Mouse (Mus musculus) lung, postnatal 0 days (tissue): ENCODE measurements at regions not wholly inside any gene's neighbourhood (a gene's known extent, or its start where the extent isn't known, plus 50 kb on each side); places are given as distances from the start of the nearest gene placed in this dataset.
A peak's percentile ranks its signal among the peaks of the same experiment; 100 is the strongest.

Source experiments
- ATAC-seq: fragments of 200-750 bp; cut with Nextera tagmentation; 2 replicates; pipeline ENCODE4 v1.8.0; 2017; ENCODE audit warnings: moderate library complexity
- DNase-seq: peaks from one replicate; pipeline ENCODE4 v3.0.0-alpha.2; 2016; ENCODE audit warnings: low spot score
- H3K27ac ChIP-seq: fragments of 300-500 bp; sonication (generic); 2 replicates; pipeline ENCODE4 v1.5.1; 2014; ENCODE audit warnings: antibody characterized with exemption, mild to moderate bottlenecking, low read length, mixed read lengths
- H3K27me3 ChIP-seq: fragments of 300-500 bp; sonication (generic); replicated peaks from 2 replicates; pipeline ENCODE4 v1.6.1; 2014; ENCODE audit warnings: low read length, mixed read lengths; ENCODE audit not compliant: insufficient read depth
- H3K36me3 ChIP-seq: fragments of 300-500 bp; sonication (generic); 2 replicates; pipeline ENCODE4 v1.6.1; 2014; ENCODE audit warnings: low read length, mixed read lengths; ENCODE audit not compliant: insufficient read depth
- H3K4me1 ChIP-seq: fragments of 300-500 bp; sonication (generic); 2 replicates; pipeline ENCODE4 v1.6.1; 2014; ENCODE audit warnings: antibody characterized with exemption, low read depth, low read length, mixed read lengths; ENCODE audit not compliant: insufficient read depth
- H3K4me2 ChIP-seq: fragments of 300-500 bp; sonication (generic); replicated peaks from 2 replicates; pipeline ENCODE4 v1.6.1; 2014; ENCODE audit warnings: low read depth, mild to moderate bottlenecking, low read length, moderate library complexity, mixed read lengths
- H3K4me3 ChIP-seq: fragments of 300-500 bp; sonication (generic); 2 replicates; pipeline ENCODE4 v1.5.1; 2014; ENCODE audit warnings: low read depth, low read length
- H3K9ac ChIP-seq: fragments of 300-500 bp; sonication (generic); replicated peaks from 2 replicates; pipeline ENCODE4 v1.6.1; 2014; ENCODE audit warnings: low read depth, mild to moderate bottlenecking
- H3K9me3 ChIP-seq: fragments of 300-500 bp; sonication (generic); 2 replicates; pipeline ENCODE4 v1.6.1; 2016; ENCODE audit warnings: low read length, mixed read lengths
- CTCF ChIP-seq: IDR thresholded peaks from 2 replicates; pipeline ENCODE4 v1.5.1; 2016; ENCODE audit warnings: antibody characterized with exemption, mild to moderate bottlenecking
- EP300 ChIP-seq: IDR thresholded peaks from 2 replicates; pipeline ENCODE4 v1.6.1; 2016; ENCODE audit warnings: antibody characterized with exemption, mild to moderate bottlenecking, control low read depth
- WGBS: fragments of 180-500 bp; shearing (Covaris S2); extraction: QIAGEN DNeasy Blood & Tissue Kit; methylation state at CpG from one replicate; pipeline ENCODE4 v1.1.7; 2014; 5-methylcytosine and 5-hydroxymethylcytosine counted together

DNA sequence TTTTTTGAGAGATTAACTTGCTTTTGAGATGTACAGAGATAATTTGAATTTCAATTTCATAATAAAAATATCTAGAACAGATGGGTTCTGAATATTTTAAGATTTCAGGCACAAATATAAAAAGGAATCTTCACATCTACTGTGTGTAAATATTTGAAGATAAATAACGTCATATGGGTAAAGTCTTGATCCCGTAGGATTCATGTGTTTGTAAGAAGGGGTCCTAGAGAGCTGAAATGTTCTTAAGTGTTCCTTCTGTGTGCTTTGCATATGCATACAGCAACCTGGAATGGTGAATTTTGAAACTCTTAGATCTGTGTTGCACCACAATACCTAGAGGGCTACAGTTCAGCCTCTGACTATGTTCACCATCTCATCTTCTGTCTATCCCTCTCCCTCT, 131.4 kb upstream of the Slc35b3 start:
- ATAC-seq, result no peak
- TF ChIP-seq EP300, result no peak
- TF ChIP-seq CTCF, result no peak
- H3K4me1 ChIP-seq, result no peaks in the 10 kb centered on the region

DNA sequence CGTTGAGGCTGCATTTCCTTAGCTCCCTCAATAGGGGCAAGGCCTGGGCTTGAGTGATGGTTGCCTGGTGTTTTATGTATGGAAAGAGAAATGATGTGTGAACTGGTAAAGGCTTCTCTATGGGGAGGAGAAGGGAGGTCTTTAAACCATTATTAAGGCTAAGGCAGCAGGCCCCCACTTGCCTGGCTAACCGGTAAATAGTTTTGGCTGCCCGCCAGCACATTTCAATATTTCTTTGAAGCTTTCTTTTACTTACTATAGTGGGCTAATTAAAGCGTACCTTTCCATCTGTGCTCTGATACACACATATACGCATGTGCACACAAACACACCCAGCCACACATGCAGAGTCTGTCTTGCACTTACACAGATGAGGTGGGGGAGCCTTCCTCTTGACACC, 123.9 kb upstream of the Slc35b3 start:
- Histone ChIP-seq H3K36me3 (no peaks in the 10 kb centered on the region), H3K9me3 (no peaks in the 10 kb centered on the region), H3K27me3 (no peaks in the 10 kb centered on the region), H3K9ac (no peak overlapping the region), H3K4me3 (no peak overlapping the region), H3K27ac (no peak overlapping the region), H3K4me2 (no peak overlapping the region), H3K4me1 (no peaks in the 10 kb centered on the region)
- DNase-seq, result no peak
- TF ChIP-seq CTCF, result no peak
- TF ChIP-seq EP300, result no peak
- no peak for ATAC-seq
- 69% methylated on average over 5 of the region's 5 CpGs for WGBS

More for the DNA sequence above, 131.4 kb upstream of the Slc35b3 start:
- H3K27me3 ChIP-seq, result no peaks in the 10 kb centered on the region
- DNase-seq, result no peak
- WGBS, result 61% methylated on average over 2 of the region's 2 CpGs
- no peaks in the 10 kb centered on the region for H3K36me3 ChIP-seq
- no peak overlapping the region for H3K4me2 ChIP-seq
- H3K4me3 ChIP-seq, result no peak overlapping the region
- no peaks in the 10 kb centered on the region for H3K9me3 ChIP-seq
- H3K9ac ChIP-seq, result no peak overlapping the region
- no peak overlapping the region for H3K27ac ChIP-seq

GRCm38 (mm10) chr13:39074211-39074610, 113.5 kb upstream of the Slc35b3 start:
- 75% methylated on average over 2 of the region's 2 CpGs for WGBS
- Histone ChIP-seq H3K27ac (no peak overlapping the region), H3K9ac (no peak overlapping the region), H3K4me2 (no peak overlapping the region), H3K9me3 (no peaks in the 10 kb centered on the region), H3K4me3 (no peak overlapping the region), H3K36me3 (no peaks in the 10 kb centered on the region), H3K4me1 (no peaks in the 10 kb centered on the region), H3K27me3 (no peaks in the 10 kb centered on the region)
- DNase-seq (no peak), ATAC-seq (no peak)
- TF ChIP-seq CTCF (no peak), EP300 (no peak)

DNA sequence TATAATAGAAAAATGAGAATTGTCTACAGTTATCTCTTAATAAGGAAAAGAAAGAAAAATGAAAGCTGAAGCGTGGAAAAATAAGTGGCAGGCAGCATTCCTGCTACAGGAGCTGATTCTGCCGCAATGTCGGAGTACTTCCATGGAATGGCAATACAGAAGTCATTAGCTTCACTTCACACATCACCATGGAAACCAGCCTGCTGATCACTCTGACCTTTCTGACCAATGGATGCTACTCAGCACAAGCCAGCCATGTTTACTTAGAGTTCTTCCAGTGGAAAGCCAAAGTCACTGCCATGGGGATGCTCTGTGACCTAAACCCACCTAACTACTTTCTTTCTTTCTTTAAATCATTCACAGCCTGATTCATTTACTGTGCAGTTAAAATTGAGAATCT, 71.6 kb upstream of the Slc35b3 start:
- Histone ChIP-seq H3K4me1 (no peaks in the 10 kb centered on the region), H3K9ac (no peak overlapping the region), H3K9me3 (no peaks in the 10 kb centered on the region), H3K36me3 (no peaks in the 10 kb centered on the region), H3K27ac (no peak overlapping the region), H3K27me3 (no peaks in the 10 kb centered on the region), H3K4me2 (no peak overlapping the region), H3K4me3 (no peak overlapping the region)
- 62% methylated on average over 3 of the region's 3 CpGs for whole genome bisulfite sequencing
- TF ChIP-seq CTCF (no peak), EP300 (no peak)
- no peak for ATAC-seq
- no peak for DNase-seq

DNA sequence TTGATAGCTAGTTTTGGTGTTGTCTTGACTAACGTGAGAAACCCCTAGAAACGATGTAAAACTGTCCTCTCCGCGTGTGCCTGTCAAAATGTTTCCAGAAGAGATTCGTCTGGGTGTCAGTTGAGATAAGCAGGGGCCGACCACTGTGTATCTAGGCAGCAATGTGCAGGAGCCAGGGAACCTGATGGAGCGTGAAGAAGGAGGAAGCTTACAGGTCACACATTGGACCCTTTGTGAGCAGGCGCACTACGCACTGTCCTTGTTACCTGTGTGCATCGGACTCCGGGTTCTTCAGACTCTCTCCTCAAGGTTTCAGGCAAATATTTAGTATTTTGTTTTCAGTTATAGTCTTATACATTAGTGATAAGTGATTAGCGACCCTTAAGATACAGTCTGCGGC, 59.5 kb upstream of the Slc35b3 start:
- no peaks in the 10 kb centered on the region for H3K4me1 ChIP-seq
- H3K27ac ChIP-seq, result no peak overlapping the region
- H3K9me3 ChIP-seq, result no peaks in the 10 kb centered on the region
- H3K36me3 ChIP-seq, result no peaks in the 10 kb centered on the region
- ATAC-seq (no peak), DNase-seq (no peak)
- 51% methylated on average over 13 of the region's 13 CpGs for WGBS
- no peak overlapping the region for H3K4me3 ChIP-seq
- H3K27me3 ChIP-seq, result no peaks in the 10 kb centered on the region
- H3K9ac ChIP-seq, result no peak overlapping the region
- no peak for TF ChIP-seq EP300
- TF ChIP-seq CTCF, result no peak
- no peak overlapping the region for H3K4me2 ChIP-seq

GRCm38 (mm10) chr13:39011696-39012095, 51.0 kb upstream of the Slc35b3 start:
- H3K36me3 ChIP-seq, result no peaks in the 10 kb centered on the region
- H3K9ac ChIP-seq, result no peak overlapping the region
- ATAC-seq, result peak; percentile 50
- 5% methylated on average over 8 of the region's 8 CpGs for WGBS
- H3K4me1 ChIP-seq, result no peaks in the 10 kb centered on the region
- H3K9me3 ChIP-seq, result no peaks in the 10 kb centered on the region
- H3K4me2 ChIP-seq, result no peak overlapping the region
- H3K27ac ChIP-seq, result no peak overlapping the region
- TF ChIP-seq CTCF (peak; percentile 96), EP300 (no peak)
- DNase-seq, result peak; percentile 84
- H3K27me3 ChIP-seq, result no peaks in the 10 kb centered on the region
- H3K4me3 ChIP-seq, result no peak overlapping the region
